Mouse (Mus musculus) megakaryocyte progenitor cell, adult 5-6 weeks (primary cell): Measurements from ENCODE around the gene Cacna1i. TPM values are rescaled to one million over a fixed set of nuclear protein-coding genes. Genes with fewer than 3 reads are reported as not detected.

Source experiments
- ATAC-seq: replicated peaks from 2 replicates; pipeline ENCODE4 v1.8.0; 2016; ENCODE audit warnings: mild to moderate bottlenecking, moderate TSS enrichment, inconsistent platforms; ENCODE audit not compliant: poor library complexity
- total RNA-seq, 2 experiments: library from RNA; stranded (forward) in 1 of 2; stranded (reverse) in 1 of 2; fragments of 157-497, 149-512 nt in 1 of 2; fragments of 200-1000 nt in 1 of 2; gene quantifications; 2 replicates each; pipeline versions ENCODE4 v1.2.3 to v1.2.4; 2015 to 2017

Cacna1i gene
- total RNA-seq, 2 experiments from 2014 or later, result not detected

DNA sequence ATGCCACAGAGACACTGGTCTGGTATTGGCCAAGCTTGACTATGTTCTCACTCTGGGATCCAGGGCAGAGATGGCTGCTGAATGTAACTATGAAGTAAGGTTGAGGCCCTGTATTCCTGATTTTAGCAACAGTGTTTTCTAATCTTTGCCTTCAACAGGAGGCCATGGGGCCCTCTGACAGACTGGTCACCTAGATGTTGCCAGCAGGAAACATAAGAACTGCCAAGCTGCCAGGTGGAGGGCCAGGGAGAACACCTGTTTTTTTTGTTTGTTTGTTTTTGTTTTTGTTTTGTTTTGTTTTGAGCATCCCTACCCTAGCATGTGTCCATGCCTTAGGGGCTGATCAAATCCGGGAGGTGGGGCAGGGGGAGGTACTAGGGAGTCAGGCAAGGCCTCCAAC lies 112.4 kb downstream of the Cacna1i start:
- no peak for ATAC-seq

DNA sequence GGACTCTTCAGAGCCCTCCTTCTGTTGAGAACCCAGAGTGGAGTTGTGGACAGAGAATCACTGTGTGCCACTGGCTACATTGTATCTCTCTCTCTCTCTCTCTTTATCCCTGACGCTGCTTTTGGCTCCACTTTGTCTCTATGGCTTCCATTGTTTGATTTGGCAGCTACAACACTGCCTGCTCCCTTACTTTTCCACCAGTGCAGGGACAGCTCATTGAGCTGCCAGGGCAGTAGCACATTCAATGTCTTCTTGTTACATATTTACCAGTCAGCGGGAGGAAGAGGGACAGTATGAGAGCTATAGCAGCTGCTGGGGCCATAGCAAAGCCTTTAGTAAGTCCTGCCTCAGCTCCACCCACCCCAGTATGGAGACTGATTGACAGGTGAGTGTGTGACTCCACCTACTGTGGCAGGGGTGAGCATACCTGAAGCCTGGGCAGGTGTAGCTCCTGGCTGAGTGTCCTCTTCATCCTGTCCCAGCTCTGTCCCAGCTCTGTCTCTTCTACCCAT lies 114.4 kb downstream of the Cacna1i start:
- no peak for ATAC-seq

DNA sequence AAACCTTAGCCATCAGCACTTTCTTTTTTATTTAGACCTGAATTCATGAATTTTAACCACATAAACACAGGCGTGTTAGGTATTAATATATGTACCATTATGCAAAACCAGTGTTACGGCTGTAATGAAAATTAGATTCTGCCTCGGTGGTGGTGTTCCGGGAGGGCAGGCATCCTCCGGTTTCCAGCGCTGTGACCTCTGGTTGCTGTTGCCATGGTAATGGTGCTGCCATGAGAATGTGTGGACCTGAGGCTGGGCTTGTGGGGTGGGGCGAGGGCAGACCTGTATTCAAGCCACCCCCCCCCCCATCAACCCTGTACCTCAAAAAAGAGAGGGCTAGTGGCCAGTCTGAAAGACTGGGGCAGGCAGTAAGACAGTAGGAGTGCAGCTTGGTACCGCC lies 114.9 kb downstream of the Cacna1i start:
- ATAC-seq, result no peak

DNA sequence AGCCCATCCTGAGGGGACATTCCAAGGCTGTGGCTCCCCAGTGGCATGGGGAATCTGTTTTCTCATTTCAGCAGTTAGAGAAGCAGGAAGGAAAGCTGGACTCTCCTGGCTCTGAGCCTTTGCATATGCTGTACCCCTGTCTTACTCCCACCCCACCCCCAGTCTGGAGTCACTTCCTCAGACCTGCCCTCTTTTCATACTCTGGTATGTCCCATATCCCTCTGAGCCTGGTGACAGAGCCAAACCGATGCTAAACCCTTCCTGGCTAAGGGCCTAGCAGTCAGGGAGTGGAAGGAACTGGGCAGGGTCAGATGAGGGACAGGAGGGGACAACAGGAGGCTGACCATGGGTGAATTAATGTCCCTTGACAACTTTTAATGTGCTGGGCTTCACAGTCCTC lies 120.8 kb downstream of the Cacna1i start:
- ATAC-seq, result no peak

DNA sequence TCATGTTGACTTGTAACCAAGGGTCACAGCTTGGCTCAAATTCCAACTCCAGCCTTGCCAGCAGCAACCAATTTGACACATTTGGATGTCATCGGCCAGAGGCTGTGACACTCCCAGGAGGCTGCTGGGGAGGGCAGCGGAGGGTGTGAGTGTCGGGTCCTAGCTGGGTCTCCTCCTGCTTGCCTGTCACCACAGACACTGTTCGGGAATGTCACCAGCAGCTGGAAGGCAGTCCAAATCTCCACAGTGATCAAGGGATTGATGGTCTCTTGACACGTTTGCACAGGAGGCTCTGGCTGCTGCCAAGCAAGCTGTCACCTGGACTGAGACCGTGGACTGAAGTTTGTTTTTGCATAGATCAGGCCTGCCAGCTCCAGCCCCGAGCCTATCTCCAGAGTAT lies 123.6 kb downstream of the Cacna1i start:
- ATAC-seq, result no peak

DNA sequence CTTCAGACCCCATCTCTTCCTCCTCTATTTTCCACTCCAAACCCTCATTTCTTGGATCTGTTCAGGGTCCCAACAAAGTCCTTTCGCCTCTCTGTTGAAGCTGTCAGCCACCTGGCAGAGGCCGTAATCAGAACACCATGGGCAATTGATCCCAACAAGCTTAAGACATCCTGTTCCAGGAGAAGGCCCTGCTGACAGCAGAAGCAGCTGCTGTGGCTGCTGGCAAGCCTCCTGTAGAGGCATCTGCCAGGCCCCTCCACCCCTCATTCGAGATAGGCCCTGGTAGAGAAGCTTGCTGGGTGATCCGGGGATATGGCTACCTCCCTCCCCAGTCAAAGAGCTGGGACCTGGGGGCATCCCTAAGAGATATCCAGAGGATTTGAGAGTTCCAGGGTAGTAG lies 126.0 kb downstream of the Cacna1i start:
- no peak for ATAC-seq

DNA sequence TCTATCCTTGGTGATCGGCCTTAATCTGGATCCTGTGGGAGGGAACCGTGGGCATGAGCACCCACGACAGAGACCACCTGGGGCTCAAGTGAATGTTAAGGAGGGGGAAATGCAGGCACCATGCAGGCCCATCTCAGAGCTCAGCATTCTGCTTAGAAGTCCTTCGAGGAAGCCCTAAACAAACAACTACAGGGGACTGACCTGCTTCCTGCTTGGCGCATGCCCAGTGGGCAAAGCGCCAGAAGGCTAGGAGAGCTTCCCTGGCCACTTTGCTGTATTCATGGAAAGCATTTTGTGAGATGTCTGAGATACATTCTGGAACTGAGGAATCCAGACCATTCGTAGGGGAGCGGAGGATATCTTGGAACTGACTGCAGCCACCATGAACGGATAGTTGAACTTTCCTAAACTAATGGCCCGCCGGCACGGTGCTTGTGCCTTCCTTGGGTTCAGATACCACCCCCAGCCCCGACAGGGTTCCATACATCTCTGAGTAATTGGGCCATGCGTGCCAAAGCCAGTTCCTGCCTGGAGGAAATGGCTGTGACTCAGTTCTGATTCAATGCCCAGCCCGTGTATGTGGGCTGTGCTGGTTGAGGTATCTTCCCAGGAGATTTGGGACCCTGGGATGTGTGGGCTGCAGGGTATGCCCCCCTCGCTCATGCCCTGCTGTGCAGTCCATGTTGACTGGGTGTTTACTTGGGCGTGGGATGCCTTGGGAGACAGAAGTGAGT lies 127.1 kb downstream of the Cacna1i start:
- no peak for ATAC-seq

DNA sequence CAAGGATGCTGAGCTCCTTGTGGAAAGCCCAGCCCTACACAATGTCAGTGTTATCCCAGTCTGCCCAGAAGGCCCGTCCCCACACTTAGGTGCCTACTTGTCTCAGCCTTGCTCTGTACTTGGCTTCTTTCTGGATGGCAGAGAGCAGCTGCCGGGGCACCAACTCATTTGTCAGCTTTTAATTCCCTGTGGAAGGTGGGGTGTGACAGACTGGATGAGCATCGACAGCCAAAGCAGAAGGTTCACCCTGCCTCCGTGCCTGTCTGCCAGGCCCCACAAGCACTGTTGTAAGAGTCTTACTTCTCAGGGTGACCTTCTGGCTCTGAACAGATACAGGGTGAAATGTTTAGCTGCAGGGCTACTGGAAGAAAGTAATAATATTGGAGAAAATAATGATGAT lies 128.1 kb downstream of the Cacna1i start:
- no peak for ATAC-seq

DNA sequence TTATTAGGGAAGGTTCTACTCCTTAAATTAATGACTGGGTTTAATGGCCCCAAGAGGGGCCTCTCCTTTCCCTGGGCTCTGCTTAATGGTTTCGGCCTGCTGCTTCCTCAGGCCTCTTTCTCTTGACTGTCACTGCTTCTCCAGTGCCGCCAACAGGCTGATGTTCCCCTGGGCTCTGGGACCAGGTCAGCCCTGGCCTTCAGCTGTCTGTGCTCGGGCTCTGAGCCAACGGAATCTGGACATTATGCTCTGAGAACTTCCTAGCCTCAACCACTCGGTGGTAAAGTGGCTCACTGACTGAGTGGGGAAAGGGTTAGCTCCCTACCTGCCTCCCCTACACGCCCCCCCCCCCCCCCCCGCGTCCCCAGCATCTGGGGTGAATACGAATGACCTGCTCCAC lies 130.0 kb downstream of the Cacna1i start:
- ATAC-seq, result no peak

DNA sequence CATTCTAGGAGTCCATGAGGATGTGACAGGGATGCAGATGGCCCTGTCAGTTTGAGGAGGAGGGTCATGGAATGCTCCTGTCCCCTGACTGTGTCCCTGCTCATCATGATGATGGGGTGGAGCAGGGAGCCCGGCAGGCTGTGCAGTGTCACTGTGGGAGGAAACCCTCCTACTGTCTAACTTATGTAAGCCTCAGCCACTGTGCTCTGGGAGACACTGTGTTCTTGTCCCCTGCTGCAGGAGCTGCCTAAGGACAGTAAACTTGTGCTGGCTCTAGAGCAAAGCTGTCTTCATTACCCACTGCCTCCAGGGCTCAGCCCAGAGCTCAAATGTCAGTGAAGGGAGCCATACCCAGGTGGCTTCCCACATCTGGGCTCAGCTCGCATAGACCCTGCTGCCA lies 131.1 kb downstream of the Cacna1i start:
- no peak for ATAC-seq

DNA sequence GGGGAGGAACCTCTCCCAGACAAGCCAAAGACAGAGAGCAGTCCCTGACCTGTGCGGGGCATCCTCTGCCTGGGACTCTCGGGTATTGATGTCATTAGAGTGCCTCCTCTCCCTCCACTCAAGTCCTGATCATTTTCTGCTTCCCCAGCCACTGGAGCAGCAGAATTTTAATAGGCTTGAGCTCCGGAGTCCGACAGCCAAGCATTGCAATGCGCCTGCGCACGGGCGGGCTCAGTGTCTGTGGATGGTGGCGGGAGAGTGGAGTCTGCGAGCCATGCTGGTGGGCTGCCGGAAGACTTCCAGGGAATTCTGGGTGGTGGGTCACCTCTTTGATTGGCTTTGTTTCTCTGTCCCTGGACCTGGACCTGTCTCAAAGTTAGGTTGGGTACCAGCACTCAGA lies 143.3 kb downstream of the Cacna1i start:
- no peak for ATAC-seq

DNA sequence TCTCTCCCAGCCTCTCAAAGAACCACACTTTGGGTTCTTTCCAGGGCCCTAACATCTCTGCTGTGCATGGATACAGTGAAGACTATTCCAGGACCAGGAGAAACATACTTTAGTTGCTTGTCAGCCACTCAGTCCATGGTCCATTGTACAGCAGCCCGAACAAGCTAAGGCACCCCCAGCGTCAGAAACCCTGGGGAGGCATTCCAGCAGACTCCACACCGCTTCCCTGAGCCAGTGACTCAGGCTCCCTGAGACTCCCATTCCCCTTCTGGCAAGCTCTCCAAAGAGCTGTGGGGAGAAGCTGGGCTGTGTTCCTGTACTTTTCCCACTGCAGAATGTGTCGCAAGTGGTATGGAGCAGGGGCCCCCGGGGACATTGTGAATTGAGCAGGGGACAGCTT lies 149.9 kb downstream of the Cacna1i start:
- no peak for ATAC-seq

DNA sequence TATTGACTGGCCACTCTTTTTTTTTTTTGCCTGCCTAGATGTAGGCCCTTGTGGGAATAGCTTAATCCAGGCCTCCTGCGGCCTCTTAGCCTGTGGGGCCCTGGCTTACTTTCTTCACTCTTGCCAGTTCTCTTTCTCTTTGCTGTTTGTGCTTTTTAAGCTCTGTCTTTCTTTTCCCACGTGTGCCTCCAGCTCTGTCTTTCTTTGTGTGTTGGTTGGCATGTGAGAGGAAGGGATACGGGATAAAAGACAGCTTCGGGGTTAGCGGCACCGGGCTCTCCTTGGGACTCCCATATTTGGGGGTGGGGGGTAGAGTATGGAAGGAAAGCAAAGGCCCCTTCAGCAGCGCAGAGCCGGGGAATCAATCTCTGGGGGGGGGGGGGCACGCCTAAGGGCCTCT lies 151.0 kb downstream of the Cacna1i start:
- ATAC-seq, result no peak

DNA sequence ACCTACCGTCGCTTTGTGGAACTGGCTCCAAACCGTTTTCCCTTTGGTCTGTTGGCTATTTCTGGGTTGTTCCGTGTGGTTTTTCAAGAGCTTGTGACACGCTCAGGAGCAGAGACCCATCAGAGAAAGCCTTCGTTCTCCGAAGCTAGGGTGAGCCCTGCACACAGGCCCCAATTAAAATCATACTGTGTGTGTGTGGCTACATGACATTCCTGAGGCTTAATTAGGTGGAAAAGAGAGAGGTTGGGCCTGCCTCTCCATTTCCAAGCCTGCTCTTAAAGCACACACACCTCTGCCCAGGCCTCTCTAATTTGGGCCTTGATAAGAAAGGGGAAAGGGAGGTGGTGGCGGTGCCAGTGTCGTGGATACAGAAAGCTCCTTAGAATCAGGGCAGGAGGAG lies 151.4 kb downstream of the Cacna1i start:
- no peak for ATAC-seq

DNA sequence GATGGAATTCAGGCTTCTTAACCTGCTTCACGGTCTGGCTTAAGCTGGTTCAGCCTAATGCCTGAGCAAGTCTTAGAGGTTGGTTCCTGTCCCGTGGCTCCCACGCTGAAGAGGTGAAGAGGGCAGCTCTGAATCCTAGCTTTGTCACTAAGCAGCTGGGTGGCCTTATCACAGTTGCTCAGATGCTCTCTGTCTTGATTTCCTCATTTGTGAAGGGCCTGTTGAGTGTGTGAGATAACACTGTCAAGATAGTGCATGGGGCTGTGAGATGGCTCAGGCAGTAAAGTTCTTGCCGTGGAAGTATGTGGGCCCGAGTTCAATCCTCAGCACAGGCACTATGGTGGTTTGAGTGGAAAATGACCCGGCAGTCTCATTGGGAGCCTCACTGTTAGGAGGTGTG lies 153.2 kb downstream of the Cacna1i start:
- ATAC-seq, result peak; percentile 63

DNA sequence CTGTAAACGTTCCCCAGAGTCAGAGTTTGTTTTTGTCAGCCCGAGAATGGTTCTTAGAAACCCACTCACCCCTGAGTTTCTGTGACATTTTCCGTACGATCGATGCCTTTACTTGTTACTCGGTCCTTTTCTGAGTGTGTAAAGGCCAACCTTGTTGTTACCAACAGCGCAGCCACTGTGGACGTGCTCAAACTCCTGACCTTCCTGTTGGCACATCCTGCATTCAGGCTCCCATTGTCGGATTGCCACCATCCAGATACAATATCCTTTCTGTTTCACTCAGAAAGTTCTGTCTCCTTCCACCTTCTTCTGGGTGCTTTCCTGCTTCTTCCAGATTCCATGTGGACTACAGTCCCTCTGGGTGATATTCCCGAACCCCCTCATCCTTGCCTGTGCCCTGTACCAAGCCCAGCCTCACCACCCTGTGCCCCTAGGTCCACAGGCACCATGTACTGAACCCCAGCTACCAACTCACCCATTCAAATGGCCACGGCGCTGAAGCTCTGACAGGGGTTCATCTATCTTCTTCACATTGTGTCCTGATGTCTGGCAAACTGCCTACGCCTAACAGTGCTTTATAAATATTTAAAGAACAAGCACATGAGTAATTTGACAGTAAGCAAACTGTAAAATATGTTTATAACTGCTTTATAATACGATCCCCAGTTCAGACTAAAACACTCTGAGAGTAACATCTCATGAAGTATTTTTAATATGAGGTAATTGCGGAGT lies 159.1 kb downstream of the Cacna1i start:
- ATAC-seq, result no peak

Other genes with a start within 250 kb of the Cacna1i start
- gene Syngr1, start 195.9 kb upstream of the Cacna1i start, total RNA-seq (2015), result 2.1 and 3.6 TPM in 2 replicates
- 1.5 and 1.8 TPM in 2 replicates for gene Syngr1, start 195.9 kb upstream of the Cacna1i start, total RNA-seq (2017)
- 2,120 and 2,179 TPM in 2 replicates for gene Rpl3, start 195.4 kb upstream of the Cacna1i start, total RNA-seq (2015)
- gene Rpl3, start 195.4 kb upstream of the Cacna1i start, total RNA-seq (2017), result 3,037 and 3,138 TPM in 2 replicates
- 4.0 and 6.0 TPM in 2 replicates for gene Tab1, start 154.1 kb upstream of the Cacna1i start, total RNA-seq (2015)
- 15.7 and 19.2 TPM in 2 replicates for gene Tab1, start 154.1 kb upstream of the Cacna1i start, total RNA-seq (2017)
- not detected in 2 replicates for gene Mgat3, start 113.5 kb upstream of the Cacna1i start, total RNA-seq (2015)
- not detected in 2 replicates for gene Mgat3, start 113.5 kb upstream of the Cacna1i start, total RNA-seq (2017)
- gene Mief1, start 53.2 kb upstream of the Cacna1i start, total RNA-seq (2015), result 18.0 and 18.2 TPM in 2 replicates
- gene Mief1, start 53.2 kb upstream of the Cacna1i start, total RNA-seq (2017), result 21.4 and 25.7 TPM in 2 replicates
- 1.6 and 8.0 TPM in 2 replicates for gene AC140267.1, start 51.4 kb upstream of the Cacna1i start, total RNA-seq (2015)
- gene AC140267.1, start 51.4 kb upstream of the Cacna1i start, total RNA-seq (2017), result not detected in 2 replicates
- 218 and 306 TPM in 2 replicates for gene Atf4, start 32.1 kb upstream of the Cacna1i start, total RNA-seq (2015)
- gene Atf4, start 32.1 kb upstream of the Cacna1i start, total RNA-seq (2017), result 305 and 370 TPM in 2 replicates
- 65.0 and 68.9 TPM in 2 replicates for gene Rps19bp1, start 22.9 kb upstream of the Cacna1i start, total RNA-seq (2015)
- gene Rps19bp1, start 22.9 kb upstream of the Cacna1i start, total RNA-seq (2017), result 19.5 and 43.8 TPM in 2 replicates